Mouse (Mus musculus) megakaryocyte progenitor cell, adult 5-6 weeks (primary cell): ENCODE measurements around the gene Lasp1. TPM values are rescaled to one million over a fixed set of nuclear protein-coding genes. Genes with fewer than 3 reads are reported as not detected.
"Not testable (repeated sequence)": the region's sequence is repeated elsewhere in the genome, so short reads cannot be mapped to it uniquely, and the experiment has no call there.

ENCODE experiments used
- ATAC-seq: replicated peaks from 2 replicates; pipeline ENCODE4 v1.8.0; 2016; ENCODE audit warnings: mild to moderate bottlenecking, moderate TSS enrichment, inconsistent platforms; ENCODE audit not compliant: poor library complexity
- total RNA-seq, 2 experiments: library from RNA; stranded (forward) in 1 of 2; stranded (reverse) in 1 of 2; fragments of 157-497, 149-512 nt in 1 of 2; fragments of 200-1000 nt in 1 of 2; gene quantifications; 2 replicates each; pipeline versions ENCODE4 v1.2.3 to v1.2.4; 2015 to 2017

The Lasp1 gene
- total RNA-seq (2015) (40.1 and 47.2 TPM in 2 replicates), total RNA-seq (2017) (139 and 201 TPM in 2 replicates)

DNA sequence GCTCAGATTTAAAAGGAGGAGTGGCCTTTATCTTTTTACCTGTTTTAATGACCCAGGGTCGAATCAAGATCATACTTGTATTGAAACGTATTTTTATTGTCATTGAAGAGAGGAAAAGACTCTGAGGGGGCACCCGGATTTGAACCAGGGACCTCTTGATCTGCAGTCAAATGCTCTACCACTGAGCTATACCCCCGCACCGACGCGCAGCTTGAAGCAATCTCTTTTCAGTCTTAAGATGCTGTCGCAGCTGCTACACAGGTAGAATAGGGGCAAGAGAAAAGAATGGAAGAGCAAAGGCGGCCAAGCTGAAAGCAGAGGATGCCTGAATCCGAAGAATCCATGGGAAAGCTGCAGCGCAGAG lies at the start of gene Lasp1:
Gene Lasp1, plus strand, starts transcription at position 219 of the 364 bp plus-strand sequence.
- 0 out of 2 replicates have a peak, but pooled peaks have one; percentile 27 for ATAC-seq

DNA sequence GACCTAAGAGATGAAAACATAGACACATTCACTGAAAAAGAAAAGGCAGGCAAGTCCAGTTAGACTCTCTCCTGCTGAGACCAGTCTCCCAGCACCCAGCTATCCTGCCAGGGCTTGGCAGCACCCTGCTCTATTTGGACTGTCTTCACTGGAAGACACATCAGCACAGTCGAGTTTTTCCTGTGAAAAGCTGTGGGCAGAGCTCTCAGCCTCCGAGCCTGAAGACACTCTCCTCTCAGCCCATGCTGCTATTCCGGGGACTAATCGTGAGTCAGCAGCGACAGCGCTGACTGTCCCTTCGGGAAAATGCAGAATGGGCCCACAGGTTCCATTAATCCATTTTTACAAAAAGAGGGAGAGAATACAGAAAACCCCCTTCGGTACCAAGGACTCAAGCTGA lies 45.5 kb upstream of the Lasp1 start:
- ATAC-seq = no peak

DNA sequence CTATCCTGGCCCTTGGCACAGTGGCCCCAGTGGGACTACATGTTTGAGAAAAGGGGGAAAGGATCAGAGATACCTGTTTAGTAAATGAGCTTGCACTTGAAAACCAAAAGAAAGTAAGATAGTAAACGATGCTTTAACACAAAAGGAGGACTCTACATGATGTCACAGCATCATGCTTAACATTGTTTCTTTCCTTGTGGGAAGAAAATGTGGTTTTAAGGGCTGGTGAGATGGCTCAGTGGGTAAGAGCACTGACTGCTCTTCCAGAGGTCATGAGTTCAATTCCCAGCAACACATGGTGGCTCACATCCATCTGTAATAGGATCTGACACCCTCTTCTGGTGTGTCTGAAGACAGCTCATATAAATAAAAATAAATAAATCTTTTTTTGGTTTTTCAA lies 40.7 kb upstream of the Lasp1 start:
- no peak for ATAC-seq

GRCm38 (mm10) chr11:97758942-97759341 lies 39.9 kb upstream of the Lasp1 start:
- no peak for ATAC-seq

- no peak for ATAC-seq
Measured at GRCm38 (mm10) chr11:97761638-97762037, 37.2 kb upstream of the Lasp1 start.

DNA sequence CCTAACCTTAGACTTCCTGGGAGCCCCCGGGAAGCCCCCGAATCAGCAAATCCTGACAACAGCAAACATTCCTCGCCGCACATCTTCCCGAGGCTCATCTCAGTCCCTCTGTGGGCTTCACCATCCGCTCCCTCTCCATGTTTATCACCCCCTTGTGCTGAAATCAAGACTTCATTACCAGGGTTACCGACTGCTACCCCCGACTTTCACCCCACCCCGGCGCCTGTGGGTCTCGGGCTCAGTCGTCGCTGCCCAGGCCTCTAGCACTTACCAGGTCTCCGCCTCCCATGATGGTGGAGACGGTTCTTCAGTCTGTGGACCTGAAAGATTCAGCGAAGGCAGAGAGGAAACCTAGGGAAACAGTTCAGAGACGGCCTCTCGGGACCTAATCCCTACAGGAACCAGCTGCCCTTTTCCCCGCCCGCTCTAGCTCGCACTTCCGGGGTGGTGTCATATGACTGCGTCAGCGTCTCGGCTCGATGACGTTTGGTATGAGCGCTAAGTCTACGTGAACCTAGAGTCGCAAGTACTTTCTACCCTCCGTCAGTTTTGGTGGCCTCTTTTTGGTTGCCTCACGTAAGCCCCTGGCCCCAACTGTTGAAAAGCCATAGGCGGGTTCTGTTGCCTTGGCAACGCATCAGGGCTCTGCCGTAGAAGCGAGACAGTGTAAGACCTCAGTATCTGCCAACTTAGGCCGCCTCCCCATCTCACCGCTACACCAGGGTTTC lies 32.5 kb upstream of the Lasp1 start, which contains the start of gene Cwc25:
Gene Cwc25, minus strand, starts transcription at position 403 of the 728 bp plus-strand sequence.
- peak; percentile 99 for ATAC-seq

- ATAC-seq = no peak
Measured at GRCm38 (mm10) chr11:97769704-97770103, 29.1 kb upstream of the Lasp1 start.

GRCm38 (mm10) chr11:97771410-97771809 lies 27.4 kb upstream of the Lasp1 start:
- ATAC-seq = no peak

GRCm38 (mm10) chr11:97775186-97775585 lies 23.6 kb upstream of the Lasp1 start:
- peak; percentile 13; the same call in 1 of the 2 replicates for ATAC-seq

DNA sequence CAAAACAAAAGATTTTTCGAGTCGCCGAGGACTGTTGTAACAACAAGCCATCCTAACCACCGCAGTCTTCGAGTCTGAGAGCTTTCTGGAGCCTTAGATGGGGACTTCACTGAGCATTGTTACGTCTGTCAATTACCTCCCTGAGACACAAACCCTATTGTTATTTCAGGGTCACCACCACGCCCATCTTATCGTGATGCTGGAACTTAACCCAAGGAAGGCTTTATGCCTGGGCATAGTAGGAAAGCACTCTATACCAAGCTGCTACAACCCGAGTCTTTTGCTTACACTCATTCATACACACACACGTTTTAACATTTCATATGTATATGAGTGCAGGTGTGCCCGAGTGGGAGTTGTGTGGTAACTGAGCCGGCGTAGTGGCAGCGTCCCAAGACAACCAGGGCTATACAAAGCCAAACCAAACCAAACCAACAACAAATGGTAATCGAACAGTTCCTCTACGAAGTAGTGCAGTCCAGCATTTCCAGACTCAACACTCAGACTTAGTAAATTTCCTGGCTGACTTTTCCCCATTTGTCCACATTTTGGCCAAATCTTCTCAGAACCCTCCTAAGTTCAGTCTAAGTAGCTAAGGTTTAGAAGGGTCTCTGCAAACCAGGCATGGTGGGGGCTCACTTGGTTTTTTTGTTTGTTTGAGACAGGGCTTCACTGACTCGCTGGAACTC lies 22.8 kb upstream of the Lasp1 start, which contains the start of gene 1700001P01Rik:
Gene 1700001P01Rik, minus strand, starts transcription at position 111 of the 689 bp plus-strand sequence.
- peak; percentile 14; the same call in 1 of the 2 replicates for ATAC-seq

- ATAC-seq = peak; percentile 11; the same call in 1 of the 2 replicates
Measured at GRCm38 (mm10) chr11:97776497-97777128, 22.2 kb upstream of the Lasp1 start.

DNA sequence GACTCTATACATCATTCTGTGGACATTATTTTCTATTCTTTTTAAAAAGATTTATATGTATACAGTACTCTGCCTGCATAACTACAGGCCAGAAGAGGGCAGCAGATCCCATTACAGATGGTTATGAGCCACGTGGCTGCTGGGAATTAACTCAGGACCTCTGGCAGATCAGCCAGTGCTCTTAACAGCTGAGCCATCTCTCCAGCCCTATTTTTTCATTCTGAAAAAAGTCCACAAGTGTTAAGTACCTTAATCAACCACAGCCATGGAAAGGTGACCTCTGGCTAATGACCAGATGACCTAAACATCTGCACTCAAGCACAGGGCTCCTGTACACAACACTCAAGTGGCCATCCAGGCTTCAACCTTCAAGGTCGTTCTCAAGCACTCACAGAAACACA lies 21.7 kb upstream of the Lasp1 start:
- ATAC-seq = peak; percentile 35; the same call in 1 of the 2 replicates

DNA sequence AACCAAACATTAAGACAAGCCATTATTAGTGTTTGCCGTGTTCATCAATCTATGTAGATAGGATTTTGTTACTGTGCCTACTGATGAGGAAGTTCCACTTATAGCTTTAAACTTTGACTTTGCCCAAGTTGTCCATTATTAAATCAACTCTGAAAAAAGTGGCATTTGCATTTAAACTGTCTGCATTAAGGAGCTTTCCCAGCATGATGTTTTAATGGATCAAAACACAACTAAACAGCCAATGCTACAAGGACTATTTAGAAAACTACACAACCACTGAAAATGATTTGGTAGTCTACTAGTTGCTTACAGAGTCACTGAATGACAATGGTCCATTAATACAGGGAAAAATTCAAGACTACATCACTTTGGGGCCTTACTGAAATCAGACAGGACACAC lies 19.9 kb upstream of the Lasp1 start:
- ATAC-seq = no peak

DNA sequence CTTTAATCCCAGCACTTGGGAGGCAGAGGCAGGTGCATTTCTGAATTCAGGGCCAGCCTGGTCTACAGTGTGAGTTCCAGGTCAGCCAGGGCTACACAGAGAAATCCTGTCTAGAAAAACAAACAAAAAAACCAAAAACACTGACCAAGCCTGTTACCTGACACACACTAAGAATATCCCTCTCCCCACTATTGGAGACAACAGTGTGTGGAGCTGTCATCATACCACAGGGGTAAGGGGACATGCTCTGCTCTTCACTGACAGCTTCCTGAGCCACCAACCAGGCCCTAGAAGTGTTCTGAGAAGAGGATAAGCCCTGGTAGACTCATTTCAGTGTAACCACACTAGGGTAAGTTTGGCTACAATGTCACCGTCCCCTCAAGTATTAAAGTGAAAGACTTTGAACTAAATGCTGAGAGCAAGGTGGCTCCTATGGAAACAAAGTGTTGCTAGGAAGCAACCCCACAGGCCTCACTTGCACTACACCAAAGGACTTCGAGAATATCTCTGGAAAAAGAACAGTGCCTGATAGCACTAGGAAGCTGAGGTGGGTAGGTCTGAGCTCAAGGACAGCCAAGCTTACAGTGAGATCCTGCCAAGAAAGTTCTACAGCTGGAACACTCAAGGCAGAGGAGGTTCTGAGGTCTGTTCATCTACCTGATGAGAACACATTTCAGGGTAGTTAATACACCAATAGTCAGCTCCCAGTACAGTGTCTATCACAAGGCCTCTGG lies 18.7 kb upstream of the Lasp1 start:
- ATAC-seq = no peak

GRCm38 (mm10) chr11:97781478-97781831 lies 17.3 kb upstream of the Lasp1 start:
- no peak for ATAC-seq

DNA sequence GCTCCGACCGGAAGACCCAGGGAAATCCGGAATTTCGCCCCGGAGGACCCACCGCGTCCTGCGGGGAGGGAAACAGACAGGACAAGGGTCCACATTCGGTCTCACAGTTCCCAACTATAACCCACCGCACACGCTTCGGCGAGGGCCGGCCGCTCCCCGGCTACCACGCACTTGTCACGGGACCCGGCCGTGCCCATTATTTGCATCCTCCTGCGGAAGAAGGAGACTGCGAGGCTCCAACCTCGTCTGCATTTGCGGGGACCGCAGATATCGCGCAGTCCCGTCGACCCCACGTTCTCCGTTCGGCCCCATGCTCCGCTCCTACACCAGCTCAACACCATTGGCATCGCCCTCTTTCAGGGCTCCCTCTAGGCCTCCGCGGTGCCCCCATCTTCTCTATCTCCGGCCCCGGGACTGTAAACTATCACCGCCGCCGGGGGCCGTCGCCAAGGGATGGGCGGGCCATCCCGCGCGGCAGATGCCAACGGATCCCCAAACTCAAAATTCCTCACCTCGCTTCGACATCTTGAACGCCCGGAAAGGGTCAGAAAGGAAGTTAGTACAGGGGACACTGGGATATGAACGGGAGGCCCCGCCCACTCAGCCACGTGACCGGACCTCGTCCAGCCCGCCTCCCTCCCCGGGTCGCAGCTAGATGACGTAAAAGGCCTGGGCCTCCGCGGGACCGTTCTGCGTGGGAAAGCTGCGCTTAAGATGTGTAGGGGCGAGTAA lies 16.8 kb upstream of the Lasp1 start, which contains the start of gene Rpl23:
Gene Rpl23, minus strand, starts transcription at position 606 of the 732 bp plus-strand sequence.
- peak; percentile 95 for ATAC-seq

GRCm38 (mm10) chr11:97782564-97782895 lies 16.3 kb upstream of the Lasp1 start:
- ATAC-seq = no peak

DNA sequence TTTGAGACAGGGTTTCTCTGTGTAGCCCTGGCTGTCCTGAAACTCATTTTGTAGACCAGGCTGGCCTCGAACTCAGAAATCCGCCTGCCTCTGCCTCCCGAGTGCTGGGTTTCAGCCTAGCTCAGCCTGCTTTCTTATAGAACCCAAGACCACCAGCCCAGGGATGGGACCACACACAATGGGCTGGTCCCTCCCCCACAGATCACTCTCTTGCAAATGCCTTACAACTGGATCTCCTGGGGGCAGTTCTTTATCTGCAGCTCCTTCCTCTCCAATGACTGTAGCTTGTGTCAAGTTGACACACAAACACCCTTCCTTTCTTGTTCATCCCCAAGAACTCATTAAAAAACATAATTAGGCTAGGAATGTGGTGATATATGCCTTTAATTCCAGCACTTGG lies 10.8 kb upstream of the Lasp1 start:
- no peak for ATAC-seq

DNA sequence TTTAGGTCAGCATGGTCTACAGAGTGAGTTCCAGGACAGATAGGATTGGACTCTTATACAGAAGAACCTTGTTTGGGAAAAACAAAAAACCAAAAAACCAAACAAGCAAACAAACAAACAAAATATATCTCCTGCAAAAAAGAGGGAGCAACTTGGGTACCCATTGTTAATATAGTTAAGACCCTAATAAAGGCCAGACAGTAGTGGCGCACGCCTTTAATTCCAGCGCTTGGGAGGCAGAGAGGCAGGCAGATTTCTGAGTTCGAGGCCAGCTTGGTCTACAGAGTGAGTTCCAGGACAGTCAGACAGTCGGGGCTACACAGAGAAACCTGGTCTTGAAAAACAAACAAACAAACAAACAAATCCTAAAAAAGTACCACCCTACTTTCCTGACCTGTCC lies 9.1 kb upstream of the Lasp1 start:
- no peak for ATAC-seq

DNA sequence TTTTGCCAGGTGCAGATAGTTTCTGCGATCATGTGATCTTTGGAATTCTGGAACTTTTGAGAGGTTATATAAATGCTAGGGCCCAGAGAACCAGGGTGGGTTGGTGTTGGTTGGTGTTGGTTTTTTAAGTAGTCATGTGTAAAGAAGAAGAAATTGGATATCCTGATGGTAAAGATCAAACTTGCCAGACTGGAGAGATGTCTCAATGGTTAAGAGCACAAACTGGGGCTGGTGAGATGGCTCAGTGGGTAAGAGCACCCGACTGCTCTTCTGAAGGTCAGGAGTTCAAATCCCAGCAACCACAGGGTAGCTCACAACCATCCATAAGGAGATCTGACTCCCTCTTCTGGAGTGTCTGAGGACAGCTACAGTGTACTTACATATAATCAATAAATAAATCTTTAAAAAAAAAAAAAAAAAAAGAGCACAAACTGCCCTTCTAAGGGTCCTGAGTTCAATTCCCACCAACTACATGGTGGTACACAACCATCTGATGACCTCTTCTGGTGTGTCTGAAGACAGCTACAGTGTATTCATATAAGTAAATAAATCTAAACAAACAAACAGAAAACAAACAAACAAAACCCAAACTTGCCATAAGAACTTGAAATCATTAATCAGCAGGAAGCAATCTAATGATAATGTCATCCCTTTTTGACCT lies 7.9 kb upstream of the Lasp1 start:
- ATAC-seq = not testable (repeated sequence)
